Mouse (Mus musculus) layer of hippocampus, adult 2 months (tissue): ENCODE data around the gene 1700001C19Rik. TPM values are rescaled to one million over a fixed set of nuclear protein-coding genes. Genes with fewer than 3 reads are reported as not detected.
A peak's percentile ranks its signal among the peaks of the same experiment; 100 is the strongest.
"Not testable (repeated sequence)": the region's sequence is repeated elsewhere in the genome, so short reads cannot be mapped to it uniquely, and the experiment has no call there.

Experiments used
- DNase-seq, 2 experiments: peaks; one replicate each; pipeline ENCODE4 v3.0.0; 2022; ENCODE audit warnings: low spot score in 2 of 2
- H3K27ac ChIP-seq: fragments of 200-600 bp; 2 replicates; pipeline ENCODE4 v1.8.1; 2022
- H3K4me3 ChIP-seq: fragments of 200-600 bp; 2 replicates; pipeline ENCODE4 v1.8.1; 2022; ENCODE audit warnings: mild to moderate bottlenecking
- CTCF ChIP-seq: fragments of 200-600 bp; conservative IDR thresholded peaks from 2 replicates; pipeline ENCODE4 v1.8.1; 2022; ENCODE audit warnings: antibody characterized with exemption, mild to moderate bottlenecking, moderate library complexity
- total RNA-seq, 2 experiments: library from RNA; stranded (reverse); gene quantifications; 2 replicates each; pipeline ENCODE4 v1.2.3; 2021

Gene 1700001C19Rik
- total RNA-seq, 2 experiments from 2014 or later, result not detected

GRCm38 (mm10) chr17:47438611-47439010 lies 1.4 kb upstream of the 1700001C19Rik start:
- no peak for TF ChIP-seq CTCF
- H3K4me3 ChIP-seq, result no peak overlapping the region
- no peak overlapping the region for H3K27ac ChIP-seq
- DNase-seq, result no peak

- no peak for DNase-seq
- Histone ChIP-seq H3K4me3 (peak within 1 kb of the TSS; percentile 43), H3K27ac (no peak within 1 kb of the TSS)
- TF ChIP-seq CTCF, result no peak
Observed at GRCm38 (mm10) chr17:47436156-47436906, 845 bp downstream of the 1700001C19Rik start, which contains the start of gene AI661453. Gene AI661453 (plus strand): TSS chr17:47436615.

- peak; percentile 59 for TF ChIP-seq CTCF
- DNase-seq, result no peak
Observed at GRCm38 (mm10) chr17:47430815-47431214, 6.4 kb downstream of the 1700001C19Rik start.

GRCm38 (mm10) chr17:47428831-47429304 lies 8.3 kb downstream of the 1700001C19Rik start:
- Histone ChIP-seq H3K4me3 (no peak overlapping the region), H3K27ac (no peak overlapping the region)
- peak; percentile 53 for TF ChIP-seq CTCF
- DNase-seq, result no peak

More at GRCm38 (mm10) chr17:47430815-47431214, 6.4 kb downstream of the 1700001C19Rik start:
- no peak overlapping the region for H3K4me3 ChIP-seq
- H3K27ac ChIP-seq, result no peak overlapping the region

GRCm38 (mm10) chr17:47427316-47427715 lies 9.9 kb downstream of the 1700001C19Rik start:
- Histone ChIP-seq H3K4me3 (no peak overlapping the region), H3K27ac (no peak overlapping the region)
- no peak for DNase-seq
- peak; percentile 24 for TF ChIP-seq CTCF

GRCm38 (mm10) chr17:47424186-47424585 lies 13.0 kb downstream of the 1700001C19Rik start:
- Histone ChIP-seq H3K4me3 (no peak overlapping the region), H3K27ac (no peak overlapping the region)
- no peak for TF ChIP-seq CTCF
- DNase-seq, result no peak

- not testable (repeated sequence) for H3K4me3 ChIP-seq, H3K27ac ChIP-seq, DNase-seq
Observed at GRCm38 (mm10) chr17:47422616-47423015, 14.6 kb downstream of the 1700001C19Rik start.

- H3K27ac ChIP-seq, result no peak overlapping the region
- no peak overlapping the region for H3K4me3 ChIP-seq
- DNase-seq, result no peak
- no peak for TF ChIP-seq CTCF
Observed at GRCm38 (mm10) chr17:47421566-47421965, 15.6 kb downstream of the 1700001C19Rik start.

GRCm38 (mm10) chr17:47420195-47420594 lies 17.0 kb downstream of the 1700001C19Rik start:
- TF ChIP-seq CTCF, result no peak
- no peak for DNase-seq
- Histone ChIP-seq H3K4me3 (no peak overlapping the region), H3K27ac (no peak overlapping the region)

- DNase-seq, H3K27ac ChIP-seq: not testable (repeated sequence)
- peak overlapping the region; percentile 24; the same call in 1 of the 2 replicates for H3K4me3 ChIP-seq
Observed at GRCm38 (mm10) chr17:47409897-47410861, 27.0 kb downstream of the 1700001C19Rik start.

GRCm38 (mm10) chr17:47408558-47408898 lies 28.6 kb downstream of the 1700001C19Rik start:
- peak in 1 of 2 experiments; percentile 49 for DNase-seq
- Histone ChIP-seq H3K4me3 (no peak overlapping the region), H3K27ac (no peak overlapping the region)
- peak; percentile 82 for TF ChIP-seq CTCF

GRCm38 (mm10) chr17:47407717-47408557 lies 29.2 kb downstream of the 1700001C19Rik start:
- DNase-seq, result no peak

More at GRCm38 (mm10) chr17:47407717-47408557, 29.2 kb downstream of the 1700001C19Rik start:
- no peak for TF ChIP-seq CTCF
- Histone ChIP-seq H3K27ac (no peak overlapping the region), H3K4me3 (no peak overlapping the region)
